Mouse (Mus musculus): ENCODE data around the gene Exoc4. TPM values are rescaled to one million over a fixed set of nuclear protein-coding genes. Genes with fewer than 3 reads are reported as not detected.

Gene Exoc4
- total and polyA plus RNA-seq, 3 experiments, result 31.2 to 46.4 (median 41.9) TPM

DNA sequence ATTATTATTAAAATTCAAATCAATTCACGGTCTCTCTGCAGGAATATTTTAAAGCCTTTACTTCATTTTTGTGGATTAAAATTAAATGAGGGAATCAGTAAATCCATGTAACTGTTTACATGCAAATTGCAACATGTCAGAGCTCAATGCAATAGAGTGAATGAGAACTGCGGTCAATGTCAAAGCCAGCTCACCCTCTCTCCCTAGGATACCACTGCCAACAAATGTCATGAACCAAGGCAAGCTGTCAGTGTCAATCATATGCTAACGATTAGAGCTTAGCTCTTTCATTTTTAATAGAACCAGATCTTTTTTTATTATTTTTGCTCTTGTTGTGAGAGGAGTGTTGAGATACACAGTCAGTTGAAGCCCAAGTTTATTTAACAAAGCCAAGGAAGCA is 30.1 kb upstream of the Exoc4 start:
- Histone ChIP-seq H3K9me3 (replicated peaks; ENCODE audit: low read length) (no peaks in the 10 kb centered on the region), H3K27me3 (replicated peaks) (no peaks in the 10 kb centered on the region), H3K4me2 (ENCODE audit: insufficient read depth, low read depth, poor library complexity, severe bottlenecking) (no peak overlapping the region), H3K9ac (ENCODE audit: insufficient read depth, low read depth) (no peak overlapping the region), H3K4me3 (replicated peaks in 1 of 3; ENCODE audit: low read depth in 2 of 3, low read length in 2 of 3, poor library complexity in 1 of 3) (no peak overlapping the region), H3K27ac (ENCODE audit: insufficient read depth, low read depth) (no peak overlapping the region), H3K79me2 (replicated peaks; ENCODE audit: control insufficient read depth, extremely low read depth, insufficient read depth, poor library complexity, severe bottlenecking) (no peaks in the 10 kb centered on the region), H3K36me3 (replicated peaks in 1 of 2; ENCODE audit: control insufficient read depth in 1 of 2, insufficient read depth in 1 of 2, low read length in 1 of 2) (no peaks in the 10 kb centered on the region), H3K4me1 (ENCODE audit: control insufficient read depth in 1 of 2, insufficient read depth in 2 of 2) (no peaks in the 10 kb centered on the region)
- dilution Hi-C loops (cut with MboI; ENCODE audit: extremely low pct_ligation_motif_present, extremely low pct_unique_long_range_greater_than_20kb, low sequenced_read_pairs) (no loop called here), in situ Hi-C loops (cut with MboI; ENCODE audit: low pct_ligation_motif_present, low pct_unique_long_range_greater_than_20kb, low sequenced_read_pairs) (no loop called here)
- TF ChIP-seq JUN (IDR thresholded peaks at IDR 0.05; ENCODE audit: insufficient read depth, low read depth, low read length) (no peak), ZC3H11A (IDR thresholded peaks at IDR 0.05; ENCODE audit: low read depth, low read length) (no peak), NRF1 (IDR thresholded peaks at IDR 0.05; ENCODE audit: low read depth, low read length) (no peak), JUND (conservative IDR thresholded peaks at IDR 0.05; ENCODE audit: low read depth, low read length) (no peak), RAD21 (IDR thresholded peaks at IDR 0.05; ENCODE audit: low read depth, low read length) (no peak), MYC (IDR thresholded peaks at IDR 0.05; ENCODE audit: low read depth, low read length) (no peak), PAX5 (IDR thresholded peaks at IDR 0.05; ENCODE audit: low read length) (no peak)
- no peak for DNase-seq (ENCODE audit: extremely low read depth)

- Histone ChIP-seq H3K27ac (ENCODE audit: insufficient read depth, low read depth) (no peak overlapping the region), H3K4me1 (ENCODE audit: control insufficient read depth in 1 of 2, insufficient read depth in 2 of 2) (no peaks in the 10 kb centered on the region), H3K27me3 (replicated peaks) (no peaks in the 10 kb centered on the region), H3K36me3 (replicated peaks in 1 of 2; ENCODE audit: control insufficient read depth in 1 of 2, insufficient read depth in 1 of 2, low read length in 1 of 2) (no peaks in the 10 kb centered on the region), H3K4me2 (ENCODE audit: insufficient read depth, low read depth, poor library complexity, severe bottlenecking) (no peak overlapping the region), H3K79me2 (replicated peaks; ENCODE audit: control insufficient read depth, extremely low read depth, insufficient read depth, poor library complexity, severe bottlenecking) (no peaks in the 10 kb centered on the region), H3K9me3 (replicated peaks; ENCODE audit: low read length) (no peaks in the 10 kb centered on the region), H3K9ac (ENCODE audit: insufficient read depth, low read depth) (no peak overlapping the region), H3K4me3 (replicated peaks in 1 of 3; ENCODE audit: low read depth in 2 of 3, low read length in 2 of 3, poor library complexity in 1 of 3) (no peak overlapping the region)
- no peak for DNase-seq (ENCODE audit: extremely low read depth)
- no peak for TF ChIP-seq RAD21 (IDR thresholded peaks at IDR 0.05; ENCODE audit: low read depth, low read length)
- no peak for TF ChIP-seq IRF4 (IDR thresholded peaks at IDR 0.05; ENCODE audit: low read depth, low read length)
- no peak for TF ChIP-seq HCFC1 (IDR thresholded peaks at IDR 0.05; ENCODE audit: low read depth, low read length)
- TF ChIP-seq RCOR1 (conservative IDR thresholded peaks at IDR 0.05; ENCODE audit: low read depth, low read length), result no peak
- TF ChIP-seq MAFK (IDR thresholded peaks at IDR 0.05; ENCODE audit: insufficient replicate concordance, low read length), result no peak
- no peak for TF ChIP-seq USF1 (IDR thresholded peaks at IDR 0.05; ENCODE audit: low read depth, low read length)
- TF ChIP-seq TBP (conservative IDR thresholded peaks at IDR 0.05; ENCODE audit: low read depth, low read length), result no peak
- TF ChIP-seq ETS1 (conservative IDR thresholded peaks at IDR 0.05; ENCODE audit: low read depth, low read length), result no peak
- TF ChIP-seq BHLHE40 (IDR thresholded peaks at IDR 0.05; ENCODE audit: low read depth, low read length), result no peak
- TF ChIP-seq TCF12 (IDR thresholded peaks at IDR 0.05; ENCODE audit: low read depth, low read length), result no peak
- no peak for TF ChIP-seq MXI1 (IDR thresholded peaks at IDR 0.05; ENCODE audit: low read depth, low read length)
- no peak for TF ChIP-seq GABPA (IDR thresholded peaks at IDR 0.05; ENCODE audit: insufficient replicate concordance, low read depth, low read length)
- TF ChIP-seq JUN (IDR thresholded peaks at IDR 0.05; ENCODE audit: insufficient read depth, low read depth, low read length), result no peak
- no peak for TF ChIP-seq CHD2 (IDR thresholded peaks at IDR 0.05; ENCODE audit: low read length)
- no peak for TF ChIP-seq ZC3H11A (IDR thresholded peaks at IDR 0.05; ENCODE audit: low read depth, low read length)
- TF ChIP-seq POLR2A (IDR thresholded peaks at IDR 0.05; ENCODE audit: low read depth, low read length), result no peak
- TF ChIP-seq ZMIZ1 (IDR thresholded peaks at IDR 0.05; ENCODE audit: low read depth, low read length), result no peak
- no peak for TF ChIP-seq CTCF (conservative IDR thresholded peaks at IDR 0.05 in 1 of 2, IDR thresholded peaks at IDR 0.05 in 1 of 2; ENCODE audit: low read depth in 2 of 2, low read length in 2 of 2)
- no peak for TF ChIP-seq SMC3 (IDR thresholded peaks at IDR 0.05; ENCODE audit: low read depth, low read length)
- no peak for TF ChIP-seq PAX5 (IDR thresholded peaks at IDR 0.05; ENCODE audit: low read length)
- in situ Hi-C loops (cut with MboI; ENCODE audit: low pct_ligation_motif_present, low pct_unique_long_range_greater_than_20kb, low sequenced_read_pairs), result no loop called here
- dilution Hi-C loops (cut with MboI; ENCODE audit: extremely low pct_ligation_motif_present, extremely low pct_unique_long_range_greater_than_20kb, low sequenced_read_pairs), result no loop called here
Observed at GRCm38 (mm10) chr6:33226700-33227099, 22.2 kb upstream of the Exoc4 start.
